Mouse (Mus musculus): ENCODE results near the gene Srebf2. TPM values are rescaled to one million over a fixed set of nuclear protein-coding genes. Genes with fewer than 3 reads are reported as not detected.

Srebf2 gene
- total RNA-seq, 1 experiment, result 173 TPM

DNA sequence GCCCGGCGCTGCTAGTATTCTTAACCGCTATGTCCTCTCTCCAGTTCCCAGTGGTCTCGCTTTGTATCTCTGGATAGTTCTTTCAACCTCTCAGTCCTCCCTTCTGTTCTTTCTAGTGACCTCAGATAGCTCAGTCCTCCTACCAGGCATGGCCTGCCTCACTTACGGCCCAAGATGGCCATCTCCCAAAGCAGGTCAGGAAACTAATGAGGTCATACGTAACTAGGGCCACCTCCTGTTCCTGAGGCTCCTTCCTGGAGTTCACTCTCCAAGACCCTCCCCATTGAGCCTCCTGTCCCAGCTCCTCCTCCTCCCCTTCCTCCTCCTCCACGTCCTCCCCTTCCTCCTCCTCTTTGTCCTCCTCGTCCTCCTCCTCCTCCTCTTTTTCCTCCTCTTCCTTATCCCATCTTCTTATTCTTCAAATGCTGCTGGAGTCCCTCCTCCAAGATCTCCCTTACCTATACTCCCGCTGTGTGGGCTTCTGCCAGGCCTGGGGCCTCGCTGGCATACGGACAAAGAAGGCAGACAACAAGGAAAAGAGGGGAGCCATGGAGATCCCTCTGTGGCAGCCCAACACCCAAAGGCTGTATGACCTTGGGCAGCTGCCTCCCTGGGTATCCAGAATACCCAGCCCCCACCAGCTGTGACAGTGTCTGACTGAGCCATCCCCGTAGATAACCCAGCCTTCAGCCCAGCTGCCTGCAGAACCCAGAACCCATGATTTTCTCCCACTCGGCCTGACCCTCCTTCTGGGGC, 62.5 kb downstream of the Srebf2 start:
- H3K4me1 ChIP-seq (ENCODE audit: control insufficient read depth in 2 of 2, insufficient read depth in 2 of 2, low read length in 2 of 2, poor library complexity in 1 of 2), result peaks cover 2 to 21% of the 10 kb centered on the region in 2 experiments; a peak in 2 of 4 replicates

DNA sequence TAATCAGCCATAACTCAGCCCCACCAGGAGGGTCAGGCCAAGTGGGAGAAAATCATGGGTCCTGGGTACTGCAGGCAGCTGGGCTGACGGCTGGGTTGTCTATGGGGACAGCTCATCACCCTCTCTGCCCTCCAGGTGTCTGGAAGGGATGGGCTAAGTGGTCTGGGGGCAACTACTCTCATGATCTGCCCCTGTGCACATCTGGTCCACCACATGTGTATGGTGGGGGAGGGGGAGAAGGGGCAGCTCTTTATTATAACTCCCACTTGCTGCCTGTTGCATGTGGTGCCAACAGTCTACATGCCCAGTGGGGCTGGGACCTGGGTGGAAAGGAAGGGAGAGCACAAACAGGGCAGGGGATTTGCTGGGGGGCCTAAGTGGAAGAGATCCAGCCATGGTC, 63.8 kb downstream of the Srebf2 start:
- Histone ChIP-seq H3K9me3 (ENCODE audit: control insufficient read depth, insufficient read depth, low read depth, low read length) (no peaks in the 10 kb centered on the region), H3K4me1 (ENCODE audit: control insufficient read depth in 2 of 2, insufficient read depth in 2 of 2, low read length in 2 of 2, poor library complexity in 1 of 2) (peaks cover 2 to 26% of the 10 kb centered on the region in 2 experiments; a peak in 2 of 4 replicates), H3K9ac (ENCODE audit: insufficient read depth, low read depth, low read length, poor library complexity, severe bottlenecking) (no peak overlapping the region), H3K27ac (ENCODE audit: insufficient read depth, low read depth, low read length, poor library complexity, severe bottlenecking) (no peak overlapping the region), H3K36me3 (ENCODE audit: control insufficient read depth, insufficient read depth, low read length, poor library complexity, severe bottlenecking) (peaks cover 4% of the 10 kb centered on the region; the same call in 1 of the 2 replicates), H3K4me3 (ENCODE audit: insufficient read depth in 1 of 2, low read depth in 1 of 2, low read length in 2 of 2, poor library complexity in 1 of 2, severe bottlenecking in 1 of 2) (no peak overlapping the region)
- no peak for DNase-seq (ENCODE audit: low read depth, low spot score)
- no peak for TF ChIP-seq MAFK (IDR thresholded peaks at IDR 0.05; ENCODE audit: insufficient read depth, low read depth, low read length)
- no peak for TF ChIP-seq ZC3H11A (IDR thresholded peaks at IDR 0.05; ENCODE audit: borderline replicate concordance, low read depth, low read length)
- no peak for TF ChIP-seq ZNF384 (IDR thresholded peaks at IDR 0.05; ENCODE audit: low read depth, low read length)
- TF ChIP-seq CHD2 (IDR thresholded peaks at IDR 0.05; ENCODE audit: low read depth, low read length), result no peak
- no peak for TF ChIP-seq HCFC1 (IDR thresholded peaks at IDR 0.05; ENCODE audit: borderline replicate concordance, insufficient read depth, low read length)
- in situ Hi-C loops (cut with MboI; ENCODE audit: low sequenced_read_pairs in 2 of 2, unreplicated experiment in 2 of 2), result no loop called here

More for the DNA sequence above, 62.5 kb downstream of the Srebf2 start:
- TF ChIP-seq MAFK (IDR thresholded peaks at IDR 0.05; ENCODE audit: insufficient read depth, low read depth, low read length), result no peak
- TF ChIP-seq HCFC1 (IDR thresholded peaks at IDR 0.05; ENCODE audit: borderline replicate concordance, insufficient read depth, low read length), result no peak
- TF ChIP-seq CHD2 (IDR thresholded peaks at IDR 0.05; ENCODE audit: low read depth, low read length), result no peak
- TF ChIP-seq ZC3H11A (IDR thresholded peaks at IDR 0.05; ENCODE audit: borderline replicate concordance, low read depth, low read length), result no peak
- no peak for TF ChIP-seq ZNF384 (IDR thresholded peaks at IDR 0.05; ENCODE audit: low read depth, low read length)
- H3K27ac ChIP-seq (ENCODE audit: insufficient read depth, low read depth, low read length, poor library complexity, severe bottlenecking), result no peak overlapping the region
- H3K36me3 ChIP-seq (ENCODE audit: control insufficient read depth, insufficient read depth, low read length, poor library complexity, severe bottlenecking), result peaks cover 10% of the 10 kb centered on the region; the same call in 1 of the 2 replicates
- in situ Hi-C loops (cut with MboI; ENCODE audit: low sequenced_read_pairs in 2 of 2, unreplicated experiment in 2 of 2), result no loop called here
- no peak overlapping the region for H3K9ac ChIP-seq (ENCODE audit: insufficient read depth, low read depth, low read length, poor library complexity, severe bottlenecking)
- no peaks in the 10 kb centered on the region for H3K9me3 ChIP-seq (ENCODE audit: control insufficient read depth, insufficient read depth, low read depth, low read length)
- H3K4me3 ChIP-seq (ENCODE audit: insufficient read depth in 1 of 2, low read depth in 1 of 2, low read length in 2 of 2, poor library complexity in 1 of 2, severe bottlenecking in 1 of 2), result no peak overlapping the region
- no peak for DNase-seq (ENCODE audit: low read depth, low spot score)

DNA sequence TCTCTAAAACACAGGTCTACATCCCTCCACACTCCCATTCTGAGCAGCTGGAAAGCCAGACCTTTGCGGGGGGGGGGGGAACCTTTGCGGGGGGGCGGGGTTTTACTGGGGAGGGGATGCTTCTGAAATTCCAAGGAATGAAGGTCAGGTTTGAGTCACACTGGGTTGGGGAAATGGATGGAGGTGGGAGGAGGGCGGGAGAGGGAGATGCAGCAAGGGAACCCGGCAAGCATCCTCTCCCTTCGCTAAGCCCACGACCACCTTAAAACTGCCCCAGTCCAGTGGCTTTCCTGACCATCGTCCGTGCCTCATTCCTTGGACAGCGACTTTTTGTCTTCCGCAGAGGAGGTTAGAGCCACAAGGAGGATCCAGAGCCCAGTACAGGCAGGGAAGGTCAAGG, 64.3 kb downstream of the Srebf2 start:
- Histone ChIP-seq H3K27ac (ENCODE audit: insufficient read depth, low read depth, low read length, poor library complexity, severe bottlenecking) (no peak overlapping the region), H3K9me3 (ENCODE audit: control insufficient read depth, insufficient read depth, low read depth, low read length) (no peaks in the 10 kb centered on the region), H3K4me1 (ENCODE audit: control insufficient read depth in 2 of 2, insufficient read depth in 2 of 2, low read length in 2 of 2, poor library complexity in 1 of 2) (peaks cover 2 to 26% of the 10 kb centered on the region in 2 experiments; a peak in 2 of 4 replicates), H3K4me3 (ENCODE audit: insufficient read depth in 1 of 2, low read depth in 1 of 2, low read length in 2 of 2, poor library complexity in 1 of 2, severe bottlenecking in 1 of 2) (peak overlapping the region; percentile 79 to 81), H3K9ac (ENCODE audit: insufficient read depth, low read depth, low read length, poor library complexity, severe bottlenecking) (no peak overlapping the region), H3K36me3 (ENCODE audit: control insufficient read depth, insufficient read depth, low read length, poor library complexity, severe bottlenecking) (no peaks in the 10 kb centered on the region)
- TF ChIP-seq ZNF384 (IDR thresholded peaks at IDR 0.05; ENCODE audit: low read depth, low read length) (no peak), CHD2 (IDR thresholded peaks at IDR 0.05; ENCODE audit: low read depth, low read length) (no peak), MAFK (IDR thresholded peaks at IDR 0.05; ENCODE audit: insufficient read depth, low read depth, low read length) (no peak), ZC3H11A (IDR thresholded peaks at IDR 0.05; ENCODE audit: borderline replicate concordance, low read depth, low read length) (no peak), HCFC1 (IDR thresholded peaks at IDR 0.05; ENCODE audit: borderline replicate concordance, insufficient read depth, low read length) (no peak)
- in situ Hi-C loops (cut with MboI; ENCODE audit: low sequenced_read_pairs in 2 of 2, unreplicated experiment in 2 of 2), result no loop called here
- DNase-seq (ENCODE audit: low read depth, low spot score), result no peak

DNA sequence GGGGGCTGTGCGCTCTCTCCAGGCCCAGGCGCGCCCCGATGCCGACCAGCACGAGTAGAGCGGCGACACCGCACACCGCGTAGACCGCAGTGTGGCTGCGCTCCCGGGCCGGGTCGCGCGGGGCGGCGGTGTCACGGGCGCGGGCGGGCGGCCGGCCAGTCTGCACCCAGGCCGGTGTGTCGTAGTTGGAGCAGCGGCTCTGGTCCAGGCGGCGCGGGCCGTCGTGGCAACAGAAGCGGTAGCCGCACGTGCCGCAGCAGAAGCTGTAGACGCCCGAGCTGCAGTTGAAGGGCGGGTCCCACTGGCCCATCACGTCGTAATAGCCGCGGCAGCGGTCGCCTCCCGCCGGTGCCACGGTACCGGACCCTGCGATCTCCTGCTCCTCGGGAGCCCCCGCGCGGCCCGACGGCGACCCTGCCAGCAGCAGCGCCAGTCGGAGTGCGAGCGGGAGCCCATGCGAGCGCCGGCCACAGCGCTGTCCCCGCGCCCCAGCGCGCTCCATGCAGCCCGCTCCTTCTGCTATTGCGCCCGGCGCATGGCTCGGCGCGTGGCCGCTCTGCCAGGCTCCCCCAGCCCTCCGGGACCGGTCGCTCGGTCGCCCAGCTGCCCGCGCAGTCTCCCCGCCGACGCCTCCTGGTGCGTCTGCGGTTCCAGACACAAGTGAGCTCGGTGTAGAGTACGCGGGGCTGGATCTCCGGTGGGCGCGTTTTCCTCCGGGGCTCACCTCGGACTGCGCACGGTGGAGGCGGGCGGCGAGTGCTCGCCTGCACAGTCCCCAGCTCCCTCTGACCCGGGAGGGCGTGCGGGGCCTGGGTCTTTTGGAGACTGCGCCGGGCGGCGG, 65.2 kb downstream of the Srebf2 start:
- peaks cover 6 to 29% of the 10 kb centered on the region in 2 experiments; a peak in 3 of 4 replicates for H3K4me1 ChIP-seq (ENCODE audit: control insufficient read depth in 2 of 2, insufficient read depth in 2 of 2, low read length in 2 of 2, poor library complexity in 1 of 2)
- DNase-seq (ENCODE audit: low read depth, low spot score), result no peak
- in situ Hi-C loops (cut with MboI; ENCODE audit: low sequenced_read_pairs in 2 of 2, unreplicated experiment in 2 of 2), result no loop called here

More for the DNA sequence above, 65.2 kb downstream of the Srebf2 start:
- Histone ChIP-seq H3K36me3 (ENCODE audit: control insufficient read depth, insufficient read depth, low read length, poor library complexity, severe bottlenecking) (no peaks in the 10 kb centered on the region), H3K9me3 (ENCODE audit: control insufficient read depth, insufficient read depth, low read depth, low read length) (no peaks in the 10 kb centered on the region), H3K9ac (ENCODE audit: insufficient read depth, low read depth, low read length, poor library complexity, severe bottlenecking) (peak overlapping the region; percentile 80), H3K4me3 (ENCODE audit: insufficient read depth in 1 of 2, low read depth in 1 of 2, low read length in 2 of 2, poor library complexity in 1 of 2, severe bottlenecking in 1 of 2) (peak overlapping the region; percentile 79 to 81), H3K27ac (ENCODE audit: insufficient read depth, low read depth, low read length, poor library complexity, severe bottlenecking) (no peak overlapping the region)
- TF ChIP-seq HCFC1 (IDR thresholded peaks at IDR 0.05; ENCODE audit: borderline replicate concordance, insufficient read depth, low read length) (no peak), ZNF384 (IDR thresholded peaks at IDR 0.05; ENCODE audit: low read depth, low read length) (no peak), ZC3H11A (IDR thresholded peaks at IDR 0.05; ENCODE audit: borderline replicate concordance, low read depth, low read length) (no peak), MAFK (IDR thresholded peaks at IDR 0.05; ENCODE audit: insufficient read depth, low read depth, low read length) (no peak), CHD2 (IDR thresholded peaks at IDR 0.05; ENCODE audit: low read depth, low read length) (no peak)

Data from ES-E14 (cell line).